Mouse (Mus musculus) midbrain, embryonic 11.5 days (tissue): Measurements from ENCODE around the gene Gm49345. TPM values are rescaled to one million over a fixed set of nuclear protein-coding genes. Genes with fewer than 3 reads are reported as not detected.
"Not testable (repeated sequence)": the region's sequence is repeated elsewhere in the genome, so short reads cannot be mapped to it uniquely, and the experiment has no call there.

ENCODE experiments used
- ATAC-seq: fragments of 200-750 bp; cut with Nextera tagmentation; 2 replicates; pipeline ENCODE4 v1.8.0; 2017; ENCODE audit warnings: moderate TSS enrichment, moderate library complexity; ENCODE audit not compliant: low FRiP score
- DNase-seq: peaks from one replicate; pipeline ENCODE4 v3.0.0; 2015; ENCODE audit warnings: low spot score; ENCODE audit errors: missing footprints
- H3K27ac ChIP-seq: fragments of 300-500 bp; sonication (generic); 2 replicates; pipeline ENCODE4 v1.5.1; 2014; ENCODE audit warnings: low read depth, low read length
- H3K27me3 ChIP-seq: fragments of 300-500 bp; sonication (generic); 2 replicates; pipeline ENCODE4 v1.6.1; 2014; ENCODE audit warnings: mild to moderate bottlenecking, low read length, moderate library complexity, mixed read lengths; ENCODE audit not compliant: control insufficient read depth, insufficient read depth
- H3K36me3 ChIP-seq: fragments of 300-500 bp; sonication (generic); 2 replicates; pipeline ENCODE4 v1.6.1; 2014; ENCODE audit warnings: mild to moderate bottlenecking, low read length, moderate library complexity, mixed read lengths; ENCODE audit not compliant: control insufficient read depth, insufficient read depth
- H3K4me1 ChIP-seq: fragments of 300-500 bp; sonication (generic); 2 replicates; pipeline ENCODE4 v1.6.1; 2014; ENCODE audit warnings: low read length; ENCODE audit not compliant: control insufficient read depth, insufficient read depth
- H3K4me2 ChIP-seq: fragments of 300-500 bp; sonication (generic); 2 replicates; pipeline ENCODE4 v1.6.1; 2014; ENCODE audit warnings: mild to moderate bottlenecking, moderate library complexity
- H3K4me3 ChIP-seq: fragments of 300-500 bp; sonication (generic); 2 replicates; pipeline ENCODE4 v1.5.1; 2014; ENCODE audit warnings: low read depth, low read length
- H3K9ac ChIP-seq: fragments of 300-500 bp; sonication (generic); 2 replicates; pipeline ENCODE4 v1.6.1; 2014; ENCODE audit warnings: low read length
- H3K9me3 ChIP-seq: fragments of 300-500 bp; sonication (generic); 2 replicates; pipeline ENCODE4 v1.6.1; 2016; ENCODE audit warnings: low read length; ENCODE audit not compliant: control insufficient read depth
- WGBS: fragments of 180-500 bp; shearing (Covaris S2); extraction: QIAGEN DNeasy Blood & Tissue Kit; methylation state at CpG from one replicate; pipeline ENCODE4 v1.1.7; 2014; 5-methylcytosine and 5-hydroxymethylcytosine counted together
- polyA plus RNA-seq: library from polyadenylated mRNA; unstranded; fragments of >200 nt; fragmentation: Nextera tagmentation; extraction: Ambion mirVana; gene quantifications from 2 replicates; pipeline ENCODE4 v1.2.1, GENCODE M21; 2014

Gene Gm49345
- polyA plus RNA-seq: 0.27 TPM in 1 of 2 replicates, not detected in the other

DNA sequence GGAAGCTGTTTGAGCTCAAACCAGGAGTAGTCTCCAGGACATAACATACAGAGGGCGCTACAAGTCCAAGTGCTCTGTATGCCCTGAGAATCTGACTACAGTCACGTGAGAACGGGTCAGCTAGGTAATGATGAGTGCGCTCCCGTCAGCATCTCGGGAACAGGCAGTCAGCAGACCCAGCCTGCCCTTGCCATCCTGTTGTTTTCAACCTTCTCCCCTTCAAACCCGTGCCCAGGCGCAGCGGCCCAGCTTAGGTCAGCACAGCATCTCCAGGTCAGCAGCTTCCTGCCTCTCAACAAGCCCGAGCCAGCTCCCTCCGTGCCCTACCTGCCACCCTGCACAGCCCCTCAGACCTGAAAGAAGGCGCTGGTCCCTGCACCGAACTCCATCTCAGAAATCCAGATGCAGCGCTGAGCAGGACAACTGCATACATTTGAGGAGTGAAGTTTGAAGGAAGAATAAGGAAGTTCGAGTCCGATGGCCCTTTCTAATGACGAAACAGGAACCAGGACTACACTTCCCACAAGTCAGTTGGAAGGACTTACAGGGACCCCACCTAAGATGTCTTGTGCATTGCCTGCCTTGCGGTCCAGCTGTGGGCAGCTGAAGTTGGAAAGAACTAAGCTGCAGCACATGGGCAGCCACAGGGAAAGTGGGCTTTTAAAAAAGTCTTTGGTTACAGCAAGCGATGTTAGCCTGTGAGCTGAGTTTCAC, at the start of gene Gm49345, which contains the start of gene Zfp729a:
TSS of gene Gm49345 (minus strand) at position 476 of the 714 bp plus-strand sequence.
TSS of gene Zfp729a (minus strand) at position 498 of the 714 bp plus-strand sequence.
- Histone ChIP-seq H3K4me3 (peak within 1 kb of the TSS; percentile 75), H3K9ac (peak within 1 kb of the TSS; percentile 70), H3K27me3 (no peaks in the 10 kb centered on the region), H3K4me2 (peak within 1 kb of the TSS; percentile 45), H3K4me1 (no peaks in the 10 kb centered on the region), H3K36me3 (no peaks in the 10 kb centered on the region), H3K27ac (no peak within 1 kb of the TSS), H3K9me3 (no peaks in the 10 kb centered on the region)
- DNase-seq (peak; percentile 98), ATAC-seq (peak; percentile 99)
- under 1% methylated on average over 19 of the region's 19 CpGs for WGBS

- Histone ChIP-seq H3K27ac (no peak within 1 kb of the TSS), H3K36me3 (no peaks in the 10 kb centered on the region), H3K9ac (no peak within 1 kb of the TSS), H3K9me3 (no peaks in the 10 kb centered on the region), H3K4me2 (no peak within 1 kb of the TSS), H3K4me1 (no peaks in the 10 kb centered on the region), H3K4me3 (no peak within 1 kb of the TSS), H3K27me3 (no peaks in the 10 kb centered on the region)
- no peak for DNase-seq
- ATAC-seq: no peak
- WGBS: 86% methylated on average over 4 of the region's 4 CpGs
Observed at GRCm38 (mm10) chr13:67686971-67687370, 49.4 kb upstream of the Gm49345 start, which contains the start of gene Zfp738. Zfp738 (minus strand) TSS chr13:67687071.

- H3K36me3 ChIP-seq, DNase-seq, H3K4me3 ChIP-seq, H3K4me1 ChIP-seq, H3K9me3 ChIP-seq, H3K27ac ChIP-seq, H3K27me3 ChIP-seq: not testable (repeated sequence)
- WGBS: 82% methylated on average over 2 of the region's 2 CpGs
- peak overlapping the region; percentile 57; the same call in 1 of the 2 replicates for H3K4me2 ChIP-seq
- peak; percentile 57 for ATAC-seq
- peak overlapping the region; percentile 80; the same call in 1 of the 2 replicates for H3K9ac ChIP-seq
Observed at GRCm38 (mm10) chr13:67683841-67684240, 46.3 kb upstream of the Gm49345 start.

DNA sequence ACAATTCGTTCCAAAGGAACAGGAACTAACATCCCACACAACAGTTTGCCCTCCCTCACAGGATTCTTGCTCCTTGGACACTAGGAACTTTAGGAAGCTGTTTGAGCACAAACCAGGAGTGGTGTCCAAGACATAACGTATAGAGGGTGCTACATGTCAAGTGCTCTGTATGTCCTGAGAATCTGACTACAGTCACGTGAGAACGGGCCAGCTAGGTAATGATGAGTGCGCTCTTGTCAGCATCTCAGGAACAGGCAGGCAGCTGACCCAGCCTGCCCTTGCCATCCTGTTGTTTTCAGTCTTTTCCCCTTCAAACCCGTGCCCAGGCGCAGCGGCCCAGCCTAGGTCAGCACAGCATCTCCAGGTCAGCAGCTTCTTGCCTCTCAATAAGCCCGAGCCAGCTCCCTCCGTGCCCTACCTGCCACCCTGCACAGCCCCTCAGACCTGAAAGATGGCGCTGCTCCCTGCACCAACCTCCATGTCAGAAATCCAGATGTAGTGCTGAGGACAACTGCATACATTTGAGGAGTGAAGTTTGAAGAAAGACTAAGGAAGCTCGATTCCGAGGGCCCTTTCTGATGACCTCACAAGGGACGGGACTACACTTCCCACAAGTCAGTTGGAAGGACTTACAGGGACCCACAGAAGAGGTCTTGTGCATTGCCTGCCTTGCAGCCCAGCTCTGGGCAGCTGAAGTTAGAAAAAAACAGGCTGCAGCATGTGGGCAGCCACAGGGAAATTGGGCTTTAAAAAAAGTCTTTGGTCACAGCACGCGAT, 45.6 kb upstream of the Gm49345 start:
- WGBS: 15% methylated on average over 16 of the region's 16 CpGs
- Histone ChIP-seq H3K9ac (peak overlapping the region; percentile 80), H3K4me3 (peak overlapping the region; percentile 61), H3K4me2 (peak overlapping the region; percentile 57)
- H3K27ac ChIP-seq, H3K4me1 ChIP-seq, H3K36me3 ChIP-seq, H3K27me3 ChIP-seq, H3K9me3 ChIP-seq: not testable (repeated sequence)
- ATAC-seq: peak; percentile 100
- peak; percentile 97 for DNase-seq

GRCm38 (mm10) chr13:67674902-67675301, 37.3 kb upstream of the Gm49345 start:
- ATAC-seq (no peak), DNase-seq (no peak)
- 0 out of 2 replicates have a peak, but pooled peaks cover under 1% of the 10 kb centered on the region for H3K36me3 ChIP-seq
- 93% methylated on average over 2 of the region's 2 CpGs for WGBS
- no peaks in the 10 kb centered on the region for H3K9me3 ChIP-seq
- no peak overlapping the region for H3K27ac ChIP-seq
- H3K4me2 ChIP-seq: no peak overlapping the region
- no peak overlapping the region for H3K9ac ChIP-seq
- H3K27me3 ChIP-seq: no peaks in the 10 kb centered on the region
- H3K4me1 ChIP-seq: no peaks in the 10 kb centered on the region
- H3K4me3 ChIP-seq: no peak overlapping the region

DNA sequence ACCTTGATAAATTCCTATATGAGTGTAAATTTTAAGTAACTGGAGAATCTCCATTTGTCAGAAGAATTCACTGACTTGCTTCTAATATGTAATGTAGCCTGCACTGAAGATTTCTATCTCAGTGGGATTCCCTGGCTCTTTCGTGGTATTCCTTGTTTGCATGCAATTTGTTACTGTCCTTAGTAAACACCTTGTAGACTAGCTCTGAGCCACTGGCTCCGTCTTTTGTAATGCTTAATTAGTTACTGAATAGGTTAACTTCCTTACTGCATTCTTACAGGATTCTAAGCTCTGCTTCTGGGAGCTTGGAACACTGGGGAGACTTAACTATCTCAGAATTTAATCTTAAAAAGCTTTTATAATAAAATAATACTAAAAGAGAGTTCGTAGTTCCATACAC, 14.9 kb upstream of the Gm49345 start:
- Histone ChIP-seq H3K9ac (no peak overlapping the region), H3K9me3 (no peaks in the 10 kb centered on the region), H3K27me3 (no peaks in the 10 kb centered on the region), H3K4me3 (no peak overlapping the region), H3K36me3 (no peaks in the 10 kb centered on the region), H3K27ac (no peak overlapping the region), H3K4me1 (no peaks in the 10 kb centered on the region), H3K4me2 (no peak overlapping the region)
- 45% methylated on average over 3 of the region's 3 CpGs for WGBS
- no peak for ATAC-seq
- no peak for DNase-seq

DNA sequence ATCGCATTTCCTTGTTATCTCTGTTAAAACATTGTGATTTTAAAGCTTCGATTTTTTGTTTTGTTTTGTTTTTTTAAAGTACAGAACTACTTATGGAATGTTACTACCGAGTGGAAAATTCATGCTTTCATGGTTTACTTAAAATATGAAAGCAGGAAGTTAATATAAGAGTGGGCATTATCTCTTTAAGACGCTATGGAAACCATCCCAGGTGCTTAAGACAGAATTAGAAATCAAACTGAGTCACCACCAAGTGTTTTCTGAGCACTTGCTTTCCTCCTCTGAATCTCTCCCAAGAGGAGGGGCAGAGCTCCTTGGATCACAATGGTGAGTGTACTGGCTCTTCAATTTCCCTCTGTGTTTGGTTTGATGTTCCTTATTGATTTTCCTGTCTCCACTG, 27.5 kb downstream of the Gm49345 start:
- ATAC-seq: no peak
- Histone ChIP-seq H3K9ac (no peak overlapping the region), H3K9me3 (peaks cover 2% of the 10 kb centered on the region; the same call in 1 of the 2 replicates), H3K4me1 (peaks cover 3% of the 10 kb centered on the region; the same call in 1 of the 2 replicates), H3K36me3 (no peaks in the 10 kb centered on the region), H3K27ac (no peak overlapping the region), H3K27me3 (no peaks in the 10 kb centered on the region), H3K4me3 (no peak overlapping the region), H3K4me2 (no peak overlapping the region)
- WGBS: 91% methylated on average over 4 of the region's 4 CpGs
- DNase-seq: peak; percentile 85

DNA sequence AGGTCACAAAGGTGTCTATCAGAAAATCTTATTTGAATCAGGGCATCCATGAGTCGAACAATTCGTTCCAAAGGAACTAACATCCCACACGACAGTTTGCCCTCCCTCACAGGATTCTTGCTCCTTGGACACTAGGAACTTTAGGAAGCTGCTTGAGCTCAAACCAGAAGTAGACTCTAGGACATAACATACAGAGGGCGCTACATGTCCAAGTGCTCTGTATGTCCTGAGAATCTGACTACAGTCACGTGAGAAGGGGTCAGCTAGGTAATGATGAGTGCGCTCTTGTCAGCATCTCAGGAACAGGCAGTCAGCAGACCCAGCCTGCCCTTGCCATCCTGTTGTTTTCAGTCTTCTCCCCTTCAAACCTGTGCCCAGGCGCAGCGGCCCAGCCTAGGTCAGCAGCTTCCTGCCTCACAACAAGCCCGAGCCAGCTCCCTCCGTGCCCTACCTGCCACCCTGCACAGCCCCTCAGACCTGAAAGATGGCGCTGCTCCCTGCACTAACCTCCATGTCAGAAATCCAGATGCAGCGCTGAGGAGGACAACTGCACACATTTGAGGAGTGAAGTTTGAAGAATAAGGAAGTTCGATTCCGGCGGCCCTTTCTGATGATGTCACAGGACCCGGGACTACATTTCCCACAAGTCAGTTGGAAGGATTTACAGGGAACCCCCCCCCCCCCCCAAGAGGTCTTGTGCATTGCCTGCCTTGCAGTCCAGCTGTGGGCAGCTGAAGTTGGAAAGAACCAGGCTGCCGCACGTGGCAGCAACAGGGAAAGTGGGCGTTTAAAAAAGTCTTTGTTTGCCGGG, 28.3 kb downstream of the Gm49345 start, which contains the start of gene Zfp729b:
TSS of gene Zfp729b (minus strand) at position 642 of the 811 bp plus-strand sequence.
- DNase-seq: peak; percentile 99
- H3K27ac ChIP-seq: no peak within 1 kb of the TSS
- peak within 1 kb of the TSS; percentile 68 for H3K9ac ChIP-seq
- H3K27me3 ChIP-seq: no peaks in the 10 kb centered on the region
- peaks cover 3% of the 10 kb centered on the region; the same call in 1 of the 2 replicates for H3K4me1 ChIP-seq
- WGBS: 6% methylated on average over 20 of the region's 20 CpGs
- peak; percentile 97 for ATAC-seq
- peak within 1 kb of the TSS; percentile 46 for H3K4me2 ChIP-seq
- H3K9me3 ChIP-seq: peaks cover 2% of the 10 kb centered on the region; the same call in 1 of the 2 replicates
- no peaks in the 10 kb centered on the region for H3K36me3 ChIP-seq
- peak within 1 kb of the TSS; percentile 61 for H3K4me3 ChIP-seq
